Mouse (Mus musculus) liver, embryonic 14.5 days (tissue): Measurements from ENCODE around the gene Emx2. TPM values are rescaled to one million over a fixed set of nuclear protein-coding genes. Genes with fewer than 3 reads are reported as not detected.

ENCODE experiments used
- ATAC-seq: fragments of 200-750 bp; cut with Nextera tagmentation; 2 replicates; pipeline ENCODE4 v1.8.0; 2017; ENCODE audit warnings: moderate number of reproducible peaks, mild to moderate bottlenecking, moderate library complexity; ENCODE audit not compliant: insufficient read depth
- DNase-seq, 3 experiments: peaks; one replicate each; pipeline ENCODE4 v3.0.0-alpha.2; 2012 to 2013; ENCODE audit warnings: low read depth in 3 of 3, low spot score in 3 of 3
- H3K27ac ChIP-seq: fragments of 300-500 bp; sonication (generic); 2 replicates; pipeline ENCODE4 v1.5.1; 2014; ENCODE audit warnings: moderate library complexity, mild to moderate bottlenecking, control low read depth, inconsistent platforms
- H3K27me3 ChIP-seq: fragments of 300-500 bp; sonication (generic); 2 replicates; pipeline ENCODE4 v1.6.1; 2014; ENCODE audit warnings: mild to moderate bottlenecking, low read length, moderate library complexity; ENCODE audit not compliant: control insufficient read depth, insufficient read depth
- H3K36me3 ChIP-seq: fragments of 300-500 bp; sonication (generic); replicated peaks from 2 replicates; pipeline ENCODE4 v1.6.1; 2014; ENCODE audit warnings: low read depth; ENCODE audit not compliant: control insufficient read depth, insufficient read depth
- H3K4me1 ChIP-seq, 2 experiments: fragments of 200-500 bp in 1 of 2; fragments of 300-500 bp in 1 of 2; sonication (generic) in 1 of 2; replicated peaks; 2 replicates each; pipeline ENCODE4 v1.6.1; 2012 to 2014; ENCODE audit warnings: antibody characterized with exemption in 1 of 2, inconsistent platforms in 1 of 2, low read length in 1 of 2; ENCODE audit not compliant: control insufficient read depth in 2 of 2, insufficient read depth in 2 of 2
- H3K4me2 ChIP-seq: fragments of 300-500 bp; sonication (generic); 2 replicates; pipeline ENCODE4 v1.6.1; 2014; ENCODE audit warnings: low read depth, mild to moderate bottlenecking, control low read depth, moderate library complexity
- H3K4me3 ChIP-seq, 2 experiments: fragments of 200-500 bp in 1 of 2; fragments of 300-500 bp in 1 of 2; sonication (generic) in 1 of 2; 2 replicates each; pipeline ENCODE4 v1.5.1; 2012 to 2014; ENCODE audit warnings: low read depth in 2 of 2, low read length in 2 of 2, mild to moderate bottlenecking in 2 of 2, control low read depth in 1 of 2, inconsistent platforms in 1 of 2, moderate library complexity in 1 of 2; ENCODE audit not compliant: insufficient read depth in 1 of 2
- H3K9ac ChIP-seq: fragments of 300-500 bp; sonication (generic); replicated peaks from 2 replicates; pipeline ENCODE4 v1.6.1; 2014; ENCODE audit warnings: mild to moderate bottlenecking, control low read depth, moderate library complexity
- H3K9me3 ChIP-seq: fragments of 300-500 bp; sonication (generic); 2 replicates; pipeline ENCODE4 v1.6.1; 2016; ENCODE audit warnings: low read length, mixed read lengths; ENCODE audit not compliant: control insufficient read depth
- CTCF ChIP-seq: IDR thresholded peaks from 2 replicates; pipeline ENCODE4 v1.5.1; 2016; ENCODE audit warnings: antibody characterized with exemption, low read depth, control low read depth
- EP300 ChIP-seq: IDR thresholded peaks from 2 replicates; pipeline ENCODE4 v1.6.1; 2016; ENCODE audit warnings: antibody characterized with exemption, low read depth
- WGBS: fragments of 180-500 bp; shearing (Covaris S2); extraction: QIAGEN DNeasy Blood & Tissue Kit; methylation state at CpG from one replicate; pipeline ENCODE4 v1.1.7; 2014; ENCODE audit not compliant: insufficient replicate concordance; 5-methylcytosine and 5-hydroxymethylcytosine counted together
- polyA plus RNA-seq, 2 experiments: library from polyadenylated mRNA; depleted of rRNA in 1 of 2; stranded (reverse) in 1 of 2; unstranded in 1 of 2; fragments of >200 nt; fragmentation: Nextera tagmentation in 1 of 2; extraction: Ambion mirVana in 1 of 2; gene quantifications; 2 replicates each; pipeline versions ENCODE4 v1.2.1 to v1.2.3; 2012 to 2014

Gene Emx2
- polyA plus RNA-seq, 2 experiments = 0.01 TPM; not detected in 1

DNA sequence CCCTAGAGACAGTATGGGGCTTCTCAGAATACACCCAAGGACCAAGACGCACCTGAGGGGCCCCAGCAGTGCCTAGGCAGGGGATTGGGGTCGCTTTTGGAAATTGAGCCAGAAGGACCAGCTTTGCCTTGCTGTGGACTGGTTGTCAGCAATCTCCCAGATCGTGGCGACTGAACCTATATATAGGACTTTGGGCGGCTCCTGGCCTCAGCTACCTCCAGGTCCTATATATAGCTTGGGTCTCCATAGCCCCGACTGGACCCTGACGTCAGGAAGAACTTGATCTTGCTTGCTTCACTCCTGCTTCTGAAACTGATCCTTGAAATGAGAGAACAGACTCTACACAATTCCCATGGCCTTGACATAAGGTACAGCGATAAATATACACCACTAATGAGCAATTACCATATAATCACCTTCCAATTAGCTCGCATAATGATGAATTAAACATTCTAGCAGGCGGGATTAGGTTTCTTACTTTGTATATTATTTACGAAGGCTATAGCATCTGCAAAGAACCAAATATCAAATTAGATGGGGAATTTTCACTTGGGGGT lies 12.0 kb downstream of the Emx2 start:
- Histone ChIP-seq H3K4me2 (no peak overlapping the region), H3K9ac (no peak overlapping the region), H3K36me3 (no peaks in the 10 kb centered on the region), H3K27me3 (peaks cover 66% of the 10 kb centered on the region), H3K4me3 (no peak overlapping the region), H3K4me1 (no peaks in the 10 kb centered on the region), H3K27ac (no peak overlapping the region), H3K9me3 (no peaks in the 10 kb centered on the region)
- ATAC-seq (no peak), DNase-seq (no peak)
- 8% methylated on average over 11 of the region's 11 CpGs for WGBS
- TF ChIP-seq EP300 (no peak), CTCF (no peak)

DNA sequence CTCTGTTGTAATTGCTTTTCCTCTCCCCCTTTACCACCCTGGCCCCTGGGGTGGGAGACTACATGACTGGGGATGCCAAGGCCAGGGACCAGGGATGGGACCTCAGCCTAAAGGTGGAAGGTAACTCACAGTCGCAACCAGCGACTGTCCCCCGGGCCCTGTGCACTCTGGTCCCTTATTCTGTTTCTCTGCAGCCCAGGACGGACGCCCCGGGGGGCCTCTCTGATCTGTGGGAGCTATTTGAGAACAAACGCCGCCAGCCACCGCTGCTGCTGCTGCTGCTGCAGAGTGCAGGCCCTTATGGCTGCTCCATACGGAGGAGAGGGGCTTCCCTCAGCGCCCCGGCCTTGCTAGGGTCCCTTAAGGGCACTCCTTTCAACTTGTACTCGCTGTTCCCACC lies 12.7 kb downstream of the Emx2 start:
- no peak overlapping the region for H3K4me3 ChIP-seq
- H3K9ac ChIP-seq = no peak overlapping the region
- no peaks in the 10 kb centered on the region for H3K9me3 ChIP-seq
- ATAC-seq (no peak), DNase-seq (no peak)
- H3K27ac ChIP-seq = no peak overlapping the region
- TF ChIP-seq CTCF (no peak), EP300 (no peak)
- no peaks in the 10 kb centered on the region for H3K4me1 ChIP-seq
- no peaks in the 10 kb centered on the region for H3K36me3 ChIP-seq
- 2% methylated on average over 13 of the region's 13 CpGs for WGBS
- peaks cover 59% of the 10 kb centered on the region for H3K27me3 ChIP-seq
- no peak overlapping the region for H3K4me2 ChIP-seq

DNA sequence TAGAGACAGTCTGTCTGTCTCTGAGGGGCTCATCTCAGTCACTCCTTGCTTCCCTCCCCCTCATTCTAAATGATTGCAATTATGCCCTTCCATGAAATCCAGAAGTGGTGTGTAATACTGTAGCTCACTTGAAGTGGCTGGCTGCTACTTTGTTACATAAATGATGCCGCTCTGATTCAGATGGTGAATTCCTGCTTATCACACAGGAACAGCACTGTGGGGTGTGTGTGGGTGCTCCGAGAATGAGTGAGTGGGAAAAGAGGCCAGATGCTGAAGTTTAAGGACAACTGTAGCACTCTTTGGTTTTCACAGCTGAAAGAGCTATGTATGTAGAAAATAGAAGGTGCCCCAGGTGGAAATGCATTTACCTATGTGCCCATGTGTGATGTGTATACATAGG lies 14.7 kb downstream of the Emx2 start:
- Histone ChIP-seq H3K4me3 (no peak overlapping the region), H3K36me3 (no peaks in the 10 kb centered on the region), H3K9ac (no peak overlapping the region), H3K27ac (no peak overlapping the region), H3K4me2 (no peak overlapping the region), H3K9me3 (no peaks in the 10 kb centered on the region), H3K27me3 (peaks cover 39% of the 10 kb centered on the region), H3K4me1 (no peaks in the 10 kb centered on the region)
- no peak for ATAC-seq
- no peak for TF ChIP-seq CTCF
- TF ChIP-seq EP300 = no peak
- no peak for DNase-seq
- WGBS = 57% methylated on average over 2 of the region's 2 CpGs

DNA sequence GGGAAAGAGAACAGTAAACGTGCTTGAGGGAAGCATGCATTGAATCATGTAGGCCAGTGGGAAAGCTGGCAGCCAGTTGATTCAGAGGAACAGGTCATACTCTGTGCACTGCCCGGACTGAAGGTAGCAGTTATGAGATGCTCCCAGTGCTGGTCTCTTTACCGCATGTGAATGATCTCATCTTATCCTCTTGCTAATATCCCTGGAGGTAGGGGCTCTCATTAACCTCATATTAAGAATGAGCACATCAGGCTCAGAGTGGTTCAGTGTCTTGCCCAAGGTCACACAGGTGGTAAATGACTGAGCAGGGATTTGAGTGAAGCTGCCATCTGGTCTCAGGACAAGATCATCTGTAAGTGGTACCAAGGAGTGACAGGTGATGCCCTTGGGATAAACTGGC lies 21.7 kb downstream of the Emx2 start:
- Histone ChIP-seq H3K27me3 (no peaks in the 10 kb centered on the region), H3K4me1 (no peaks in the 10 kb centered on the region), H3K4me2 (no peak overlapping the region), H3K9ac (no peak overlapping the region), H3K9me3 (no peaks in the 10 kb centered on the region), H3K4me3 (no peak overlapping the region), H3K27ac (no peak overlapping the region), H3K36me3 (no peaks in the 10 kb centered on the region)
- no peak for DNase-seq
- whole genome bisulfite sequencing = 56% methylated on average over 3 of the region's 3 CpGs
- TF ChIP-seq CTCF (no peak), EP300 (no peak)
- no peak for ATAC-seq

DNA sequence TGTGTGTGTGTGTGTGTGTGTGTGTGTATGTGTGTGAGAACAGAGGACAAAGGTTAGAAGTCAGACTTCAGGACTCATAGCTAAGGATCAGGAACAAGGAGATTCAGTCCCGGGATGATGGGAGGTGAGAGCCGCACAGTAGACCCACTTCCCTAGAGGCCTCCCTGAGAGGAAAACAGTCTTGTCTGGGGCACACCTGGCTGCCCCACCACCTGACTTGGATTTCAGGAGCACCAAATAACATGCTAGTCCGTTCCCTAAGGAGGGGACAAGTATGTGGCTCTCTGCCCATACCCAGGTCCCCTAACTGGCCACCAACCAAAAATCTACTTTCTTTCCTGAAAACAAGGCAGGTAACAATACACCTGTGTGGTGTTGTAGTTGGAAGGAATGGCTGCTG lies 22.4 kb downstream of the Emx2 start:
- Histone ChIP-seq H3K27ac (no peak overlapping the region), H3K9me3 (no peaks in the 10 kb centered on the region), H3K36me3 (no peaks in the 10 kb centered on the region), H3K9ac (no peak overlapping the region), H3K4me1 (no peaks in the 10 kb centered on the region), H3K27me3 (no peaks in the 10 kb centered on the region), H3K4me2 (no peak overlapping the region), H3K4me3 (no peak overlapping the region)
- no peak for TF ChIP-seq EP300
- TF ChIP-seq CTCF = no peak
- ATAC-seq = no peak
- DNase-seq = no peak
- WGBS = 62% methylated on average over 3 of the region's 3 CpGs
